Mouse (Mus musculus) midbrain, embryonic 13.5 days (tissue): ENCODE measurements around the gene Cd3eap. TPM values are rescaled to one million over a fixed set of nuclear protein-coding genes. Genes with fewer than 3 reads are reported as not detected.

Source experiments
- ATAC-seq: fragments of 200-750 bp; cut with Nextera tagmentation; 2 replicates; pipeline ENCODE4 v1.8.0; 2017; ENCODE audit warnings: mild to moderate bottlenecking, moderate TSS enrichment, moderate library complexity
- H3K27ac ChIP-seq: fragments of 300-500 bp; sonication (generic); 2 replicates; pipeline ENCODE4 v1.5.1; 2015; ENCODE audit warnings: inconsistent platforms, mild to moderate bottlenecking, moderate library complexity
- H3K27me3 ChIP-seq: fragments of 300-500 bp; sonication (generic); 2 replicates; pipeline ENCODE4 v1.6.1; 2015; ENCODE audit warnings: mild to moderate bottlenecking, inconsistent platforms
- H3K36me3 ChIP-seq: fragments of 300-500 bp; sonication (generic); 2 replicates; pipeline ENCODE4 v1.6.1; 2015; ENCODE audit warnings: mild to moderate bottlenecking, inconsistent platforms
- H3K4me1 ChIP-seq: fragments of 300-500 bp; sonication (generic); replicated peaks from 2 replicates; pipeline ENCODE4 v1.6.1; 2015; ENCODE audit warnings: inconsistent platforms
- H3K4me2 ChIP-seq: fragments of 300-500 bp; sonication (generic); replicated peaks from 2 replicates; pipeline ENCODE4 v1.6.1; 2015; ENCODE audit warnings: moderate library complexity, mild to moderate bottlenecking, inconsistent platforms
- H3K4me3 ChIP-seq: fragments of 300-500 bp; sonication (generic); replicated peaks from 2 replicates; pipeline ENCODE4 v1.5.1; 2015; ENCODE audit warnings: mild to moderate bottlenecking, inconsistent platforms
- H3K9ac ChIP-seq: fragments of 300-500 bp; sonication (generic); replicated peaks from 2 replicates; pipeline ENCODE4 v1.6.1; 2015; ENCODE audit warnings: mild to moderate bottlenecking, inconsistent platforms
- H3K9me3 ChIP-seq: fragments of 300-500 bp; sonication (generic); 2 replicates; pipeline ENCODE4 v1.6.1; 2016; ENCODE audit warnings: mild to moderate bottlenecking, inconsistent platforms
- WGBS: fragments of 180-500 bp; shearing (Covaris S2); methylation state at CpG from one replicate; pipeline ENCODE4 v1.1.7; 2015; 5-methylcytosine and 5-hydroxymethylcytosine counted together
- polyA plus RNA-seq: library from polyadenylated mRNA; unstranded; fragments of >200 nt; fragmentation: Nextera tagmentation; extraction: Ambion mirVana; gene quantifications from 2 replicates; pipeline ENCODE4 v1.2.1, GENCODE M21; 2015

Cd3eap gene
- polyA plus RNA-seq, 1 experiment from 2014 or later: 20.4 TPM

DNA sequence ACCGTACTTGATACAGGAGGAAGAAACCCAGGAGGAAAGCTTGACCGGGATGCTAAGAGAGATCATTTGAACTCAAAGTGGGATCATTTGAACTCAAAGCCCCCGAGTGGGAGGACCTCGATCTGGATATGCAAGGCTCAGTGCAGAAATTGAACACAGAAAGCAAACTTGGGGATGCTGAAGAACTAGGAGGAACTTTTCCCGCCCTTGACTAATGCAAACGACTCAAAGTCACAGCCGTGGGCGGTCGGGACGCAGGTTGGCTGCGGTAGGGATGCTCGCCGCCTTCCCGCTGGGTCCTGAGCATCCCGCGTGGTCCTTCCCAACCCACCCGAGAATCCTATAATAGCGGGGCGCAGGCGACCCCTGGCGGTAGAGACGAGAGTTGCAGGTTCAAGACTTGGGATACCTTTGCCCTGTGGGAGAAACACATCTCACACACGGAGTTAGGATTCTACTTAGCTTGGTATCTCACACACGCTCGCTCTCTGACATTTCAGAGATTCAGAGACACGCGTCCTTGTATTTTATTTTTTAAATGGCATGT, 16.7 kb downstream of the Cd3eap start:
- H3K27me3 ChIP-seq: peaks cover 14% of the 10 kb centered on the region
- peak overlapping the region; percentile 68 for H3K9ac ChIP-seq
- H3K9me3 ChIP-seq: no peaks in the 10 kb centered on the region
- peak overlapping the region; percentile 87 for H3K4me2 ChIP-seq
- H3K4me1 ChIP-seq: peaks cover 32% of the 10 kb centered on the region
- no peak for ATAC-seq
- WGBS: under 1% methylated on average over 27 of the region's 27 CpGs
- peak overlapping the region; percentile 45 for H3K4me3 ChIP-seq
- H3K27ac ChIP-seq: no peak overlapping the region
- H3K36me3 ChIP-seq: no peaks in the 10 kb centered on the region

GRCm38 (mm10) chr7:19341761-19342409, 17.4 kb downstream of the Cd3eap start:
- no peaks in the 10 kb centered on the region for H3K36me3 ChIP-seq
- peak overlapping the region; percentile 45 for H3K4me3 ChIP-seq
- under 1% methylated on average over 41 of the region's 41 CpGs for WGBS
- no peaks in the 10 kb centered on the region for H3K9me3 ChIP-seq
- H3K9ac ChIP-seq: peak overlapping the region; percentile 68
- peaks cover 32% of the 10 kb centered on the region for H3K4me1 ChIP-seq
- no peak overlapping the region for H3K27ac ChIP-seq
- H3K4me2 ChIP-seq: peak overlapping the region; percentile 87
- H3K27me3 ChIP-seq: peaks cover 14% of the 10 kb centered on the region
- no peak for ATAC-seq

GRCm38 (mm10) chr7:19341250-19341649, 18.0 kb downstream of the Cd3eap start:
- H3K27me3 ChIP-seq: peaks cover 14% of the 10 kb centered on the region
- no peaks in the 10 kb centered on the region for H3K9me3 ChIP-seq
- H3K4me2 ChIP-seq: peak overlapping the region; percentile 87
- no peaks in the 10 kb centered on the region for H3K36me3 ChIP-seq
- no peak overlapping the region for H3K9ac ChIP-seq
- H3K4me3 ChIP-seq: peak overlapping the region; percentile 45
- H3K4me1 ChIP-seq: peaks cover 28% of the 10 kb centered on the region
- no peak overlapping the region for H3K27ac ChIP-seq
- ATAC-seq: no peak
- WGBS: 25% methylated on average over 10 of the region's 10 CpGs

GRCm38 (mm10) chr7:19338596-19338995, 20.7 kb downstream of the Cd3eap start:
- Histone ChIP-seq H3K36me3 (no peaks in the 10 kb centered on the region), H3K27ac (no peak overlapping the region)
- WGBS: 82% methylated on average over 7 of the region's 7 CpGs

GRCm38 (mm10) chr7:19338060-19338459, 21.2 kb downstream of the Cd3eap start:
- WGBS: 53% methylated on average over 2 of the region's 2 CpGs
- H3K9me3 ChIP-seq: no peaks in the 10 kb centered on the region
- H3K36me3 ChIP-seq: no peaks in the 10 kb centered on the region
- no peak for ATAC-seq
- no peak overlapping the region for H3K4me3 ChIP-seq
- H3K27ac ChIP-seq: no peak overlapping the region
- no peak overlapping the region for H3K4me2 ChIP-seq
- H3K9ac ChIP-seq: no peak overlapping the region
- peaks cover 19% of the 10 kb centered on the region for H3K4me1 ChIP-seq
- H3K27me3 ChIP-seq: peaks cover 14% of the 10 kb centered on the region

More at GRCm38 (mm10) chr7:19338596-19338995, 20.7 kb downstream of the Cd3eap start:
- Histone ChIP-seq H3K27me3 (peaks cover 14% of the 10 kb centered on the region), H3K4me3 (no peak overlapping the region), H3K4me2 (no peak overlapping the region), H3K4me1 (peaks cover 16% of the 10 kb centered on the region), H3K9ac (no peak overlapping the region), H3K9me3 (no peaks in the 10 kb centered on the region)
- no peak for ATAC-seq

DNA sequence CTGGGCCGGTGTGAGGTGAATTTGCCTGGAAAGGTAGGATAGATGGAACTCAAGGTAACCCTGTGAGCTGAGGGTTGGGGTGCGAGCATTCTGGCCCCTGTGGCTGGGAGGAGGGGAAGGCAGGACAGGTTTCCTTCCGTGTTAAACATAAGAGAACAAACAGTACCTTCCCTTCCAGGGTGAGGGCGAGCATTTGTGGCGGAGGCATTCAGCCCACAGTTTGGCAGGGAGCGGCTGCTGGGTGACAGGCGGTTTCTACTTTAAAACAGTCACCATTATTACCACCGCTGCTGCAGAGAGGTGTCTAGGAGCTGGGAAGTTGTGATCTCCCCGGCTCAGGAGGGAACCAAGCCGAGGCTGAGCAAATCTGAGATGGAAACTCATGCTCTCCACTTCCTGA, 22.2 kb downstream of the Cd3eap start:
- Histone ChIP-seq H3K27me3 (peaks cover 13% of the 10 kb centered on the region), H3K4me2 (no peak overlapping the region), H3K9me3 (no peaks in the 10 kb centered on the region), H3K36me3 (no peaks in the 10 kb centered on the region), H3K4me3 (no peak overlapping the region), H3K27ac (no peak overlapping the region), H3K4me1 (peaks cover 20% of the 10 kb centered on the region), H3K9ac (no peak overlapping the region; the same call in 1 of the 2 replicates)
- no peak for ATAC-seq
- WGBS: 69% methylated on average over 10 of the region's 10 CpGs

- Histone ChIP-seq H3K9me3 (no peaks in the 10 kb centered on the region), H3K4me2 (no peak overlapping the region), H3K4me3 (no peak overlapping the region), H3K4me1 (peaks cover 10% of the 10 kb centered on the region), H3K27me3 (peaks cover 2% of the 10 kb centered on the region; the same call in 1 of the 2 replicates), H3K27ac (no peak overlapping the region), H3K9ac (no peak overlapping the region), H3K36me3 (no peaks in the 10 kb centered on the region)
- WGBS: 39% methylated on average over 3 of the region's 3 CpGs
- no peak for ATAC-seq
These were observed 23.7 kb downstream of the Cd3eap start for GRCm38 (mm10) chr7:19335583-19335982.

GRCm38 (mm10) chr7:19332709-19333352, 26.5 kb downstream of the Cd3eap start:
- Histone ChIP-seq H3K27ac (peak overlapping the region; percentile 82), H3K9ac (peak overlapping the region; percentile 89), H3K27me3 (peaks cover 2% of the 10 kb centered on the region; the same call in 1 of the 2 replicates), H3K9me3 (no peaks in the 10 kb centered on the region), H3K36me3 (no peaks in the 10 kb centered on the region), H3K4me2 (peak overlapping the region; percentile 75), H3K4me1 (peaks cover 11% of the 10 kb centered on the region), H3K4me3 (peak overlapping the region; percentile 67)
- WGBS: under 1% methylated on average over 52 of the region's 52 CpGs
- ATAC-seq: peak; percentile 65

DNA sequence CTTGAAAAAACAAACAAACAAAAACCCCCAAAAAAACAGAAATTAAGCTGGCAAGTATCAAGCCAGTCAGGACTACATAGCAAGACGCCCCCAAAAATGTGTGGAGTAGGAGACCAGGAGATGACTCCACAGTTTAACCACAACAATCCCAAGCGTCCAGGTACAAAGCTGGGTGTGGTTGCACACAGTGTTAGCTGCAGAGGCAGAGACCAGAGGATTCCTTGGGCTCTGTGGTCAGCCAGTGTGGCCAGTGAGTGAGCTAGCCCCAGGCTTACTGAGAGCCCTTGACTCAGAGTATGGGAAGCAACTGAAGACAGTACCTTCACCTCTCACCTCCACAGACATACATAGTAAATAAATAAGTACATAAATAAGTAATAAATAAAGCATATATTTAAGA, 27.4 kb downstream of the Cd3eap start:
- 67% methylated on average over 2 of the region's 2 CpGs for WGBS
- Histone ChIP-seq H3K4me3 (peak overlapping the region; percentile 67; the same call in 1 of the 2 replicates), H3K4me2 (no peak overlapping the region), H3K27ac (no peak overlapping the region), H3K9ac (no peak overlapping the region), H3K9me3 (no peaks in the 10 kb centered on the region), H3K36me3 (no peaks in the 10 kb centered on the region), H3K4me1 (peaks cover 21% of the 10 kb centered on the region), H3K27me3 (peaks cover 2% of the 10 kb centered on the region; the same call in 1 of the 2 replicates)
- no peak for ATAC-seq

- Histone ChIP-seq H3K4me3 (no peak overlapping the region), H3K36me3 (no peaks in the 10 kb centered on the region), H3K27me3 (peaks cover 2% of the 10 kb centered on the region; the same call in 1 of the 2 replicates), H3K4me2 (no peak overlapping the region), H3K9ac (no peak overlapping the region), H3K9me3 (no peaks in the 10 kb centered on the region), H3K27ac (no peak overlapping the region), H3K4me1 (peaks cover 28% of the 10 kb centered on the region)
- no peak for ATAC-seq
These were observed 30.9 kb downstream of the Cd3eap start for GRCm38 (mm10) chr7:19328425-19328824.

DNA sequence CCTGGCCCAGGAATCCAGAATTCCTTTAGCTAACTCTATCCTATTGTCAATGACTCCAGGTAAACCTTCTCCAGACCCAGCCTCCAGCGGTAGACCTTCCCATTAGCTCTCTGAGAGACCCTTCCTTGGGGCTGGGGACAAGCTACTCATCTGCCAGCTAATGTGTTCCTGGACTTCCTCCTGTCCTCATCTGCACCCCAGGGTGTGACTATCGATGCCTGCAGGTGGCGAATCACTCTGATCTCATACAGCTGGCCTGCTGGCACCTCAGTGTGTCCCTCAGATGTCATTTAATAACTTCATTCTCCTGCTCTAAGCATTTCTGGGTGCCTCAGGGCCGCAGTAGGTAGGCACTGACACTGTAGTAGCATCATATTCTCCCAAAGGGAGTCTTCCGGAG, 31.5 kb downstream of the Cd3eap start:
- WGBS: 85% methylated on average over 5 of the region's 5 CpGs
- peaks cover 4% of the 10 kb centered on the region for H3K27me3 ChIP-seq
- ATAC-seq: no peak
- H3K36me3 ChIP-seq: no peaks in the 10 kb centered on the region
- peaks cover 27% of the 10 kb centered on the region for H3K4me1 ChIP-seq
- no peak overlapping the region for H3K4me3 ChIP-seq
- no peak overlapping the region for H3K9ac ChIP-seq
- H3K4me2 ChIP-seq: peak overlapping the region; percentile 68; the same call in 1 of the 2 replicates
- no peaks in the 10 kb centered on the region for H3K9me3 ChIP-seq
- H3K27ac ChIP-seq: no peak overlapping the region

GRCm38 (mm10) chr7:19327128-19327527, 32.2 kb downstream of the Cd3eap start:
- WGBS: 1% methylated on average over 22 of the region's 22 CpGs
- H3K4me2 ChIP-seq: peak overlapping the region; percentile 68
- peaks cover 8% of the 10 kb centered on the region for H3K27me3 ChIP-seq
- H3K36me3 ChIP-seq: no peaks in the 10 kb centered on the region
- H3K27ac ChIP-seq: peak overlapping the region; percentile 53
- H3K4me1 ChIP-seq: peaks cover 22% of the 10 kb centered on the region
- H3K9me3 ChIP-seq: no peaks in the 10 kb centered on the region
- peak overlapping the region; percentile 43 for H3K4me3 ChIP-seq
- ATAC-seq: peak; percentile 53
- H3K9ac ChIP-seq: peak overlapping the region; percentile 58
